Mouse (Mus musculus): ENCODE measurements at regions not wholly inside any gene's neighbourhood (a gene's known extent, or its start where the extent isn't known, plus 50 kb on each side); places are given as distances from the start of the nearest gene placed in this dataset.
A peak's percentile ranks its signal among the peaks of the same experiment; 100 is the strongest.

DNA sequence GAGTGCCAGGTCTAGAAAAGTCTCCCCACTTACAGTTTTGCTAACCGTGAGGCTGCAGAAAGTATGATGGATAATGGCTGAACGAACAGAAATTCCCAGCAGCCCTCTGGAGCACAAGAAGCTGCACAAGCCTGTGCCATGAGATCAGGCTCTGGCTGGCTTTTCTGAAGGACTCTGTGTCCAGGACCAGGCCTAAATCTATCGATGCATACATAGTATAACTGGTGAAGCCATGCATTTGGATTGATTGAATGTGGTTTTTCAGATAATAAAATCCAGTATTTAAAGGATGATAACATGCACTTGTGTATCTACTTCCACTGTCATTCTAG is 356.1 kb downstream of the Eipr1 start:
- TF ChIP-seq POLR2A (IDR thresholded peaks at IDR 0.05; ENCODE audit: extremely low read depth, insufficient read depth, low read length) (no peak), CTCF (IDR thresholded peaks at IDR 0.05; ENCODE audit: low read depth, low read length) (no peak)
- Histone ChIP-seq H3K36me3 (ENCODE audit: control insufficient read depth, insufficient read depth, low read length) (no peaks in the 10 kb centered on the region), H3K27ac (replicated peaks; ENCODE audit: insufficient read depth, low read depth, low read length) (no peak overlapping the region), H3K4me3 (ENCODE audit: insufficient read depth, low read depth, low read length) (no peak overlapping the region), H3K9ac (ENCODE audit: low read depth, low read length) (no peak overlapping the region), H3K79me2 (ENCODE audit: control insufficient read depth, insufficient read depth, low read length) (no peaks in the 10 kb centered on the region), H3K27me3 (ENCODE audit: control insufficient read depth, insufficient read depth, low read length) (no peaks in the 10 kb centered on the region), H3K4me1 (ENCODE audit: control insufficient read depth, insufficient read depth, low read length) (peaks cover 1% of the 10 kb centered on the region)
- 81% methylated on average over 3 of the region's 3 CpGs for WGBS
- no peak for DNase-seq (ENCODE audit: extremely low read depth, low read depth, low spot score)

- TF ChIP-seq POLR2A (IDR thresholded peaks at IDR 0.05; ENCODE audit: extremely low read depth, insufficient read depth, low read length) (no peak), CTCF (IDR thresholded peaks at IDR 0.05; ENCODE audit: low read depth, low read length) (no peak)
- H3K4me3 ChIP-seq (ENCODE audit: insufficient read depth, low read depth, low read length), result no peak overlapping the region
- H3K27me3 ChIP-seq (ENCODE audit: control insufficient read depth, insufficient read depth, low read length), result no peaks in the 10 kb centered on the region
- H3K9ac ChIP-seq (ENCODE audit: low read depth, low read length), result no peak overlapping the region
- 80% methylated on average over 2 of the region's 2 CpGs for WGBS
- H3K27ac ChIP-seq (replicated peaks; ENCODE audit: insufficient read depth, low read depth, low read length), result no peak overlapping the region
- no peaks in the 10 kb centered on the region for H3K79me2 ChIP-seq (ENCODE audit: control insufficient read depth, insufficient read depth, low read length)
- DNase-seq (ENCODE audit: extremely low read depth, low read depth, low spot score), result no peak
- H3K36me3 ChIP-seq (ENCODE audit: control insufficient read depth, insufficient read depth, low read length), result no peaks in the 10 kb centered on the region
- H3K4me1 ChIP-seq (ENCODE audit: control insufficient read depth, insufficient read depth, low read length), result no peaks in the 10 kb centered on the region
These were observed 366.7 kb downstream of the Eipr1 start for GRCm38 (mm10) chr12:29118336-29118735.

GRCm38 (mm10) chr12:29121159-29121558 is 369.6 kb downstream of the Eipr1 start:
- Histone ChIP-seq H3K27ac (replicated peaks; ENCODE audit: insufficient read depth, low read depth, low read length) (no peak overlapping the region), H3K27me3 (ENCODE audit: control insufficient read depth, insufficient read depth, low read length) (no peaks in the 10 kb centered on the region), H3K4me1 (ENCODE audit: control insufficient read depth, insufficient read depth, low read length) (no peaks in the 10 kb centered on the region), H3K9ac (ENCODE audit: low read depth, low read length) (no peak overlapping the region), H3K36me3 (ENCODE audit: control insufficient read depth, insufficient read depth, low read length) (no peaks in the 10 kb centered on the region), H3K4me3 (ENCODE audit: insufficient read depth, low read depth, low read length) (no peak overlapping the region), H3K79me2 (ENCODE audit: control insufficient read depth, insufficient read depth, low read length) (no peaks in the 10 kb centered on the region)
- WGBS, result 93% methylated on average over 2 of the region's 2 CpGs
- TF ChIP-seq CTCF (IDR thresholded peaks at IDR 0.05; ENCODE audit: low read depth, low read length) (no peak), POLR2A (IDR thresholded peaks at IDR 0.05; ENCODE audit: extremely low read depth, insufficient read depth, low read length) (no peak)
- no peak for DNase-seq (ENCODE audit: extremely low read depth, low read depth, low spot score)

DNA sequence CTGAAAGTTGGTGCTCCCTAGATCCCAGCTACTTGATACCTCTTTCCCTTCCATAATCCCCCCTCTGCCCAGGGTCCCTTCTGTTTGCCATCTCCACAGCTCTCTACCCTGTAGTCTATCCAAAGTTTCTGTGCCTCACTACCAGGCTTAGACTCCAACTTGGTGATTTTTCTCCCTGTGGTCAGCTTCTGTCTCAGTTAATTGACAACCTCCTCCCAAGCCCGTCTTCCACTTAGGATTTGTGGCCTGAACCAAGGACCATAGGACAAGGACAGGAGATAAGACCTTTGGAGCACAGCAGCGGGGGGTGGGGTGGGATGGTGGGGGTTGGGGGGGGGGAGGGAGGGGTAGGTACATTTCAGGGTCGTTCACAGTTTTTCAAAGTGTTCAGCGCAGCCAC is 371.3 kb downstream of the Eipr1 start:
- 67% methylated on average over 4 of the region's 4 CpGs for WGBS
- DNase-seq (ENCODE audit: extremely low read depth, low read depth, low spot score), result no peak
- no peaks in the 10 kb centered on the region for H3K4me1 ChIP-seq (ENCODE audit: control insufficient read depth, insufficient read depth, low read length)
- no peaks in the 10 kb centered on the region for H3K36me3 ChIP-seq (ENCODE audit: control insufficient read depth, insufficient read depth, low read length)
- no peak overlapping the region for H3K27ac ChIP-seq (replicated peaks; ENCODE audit: insufficient read depth, low read depth, low read length)
- no peak overlapping the region for H3K4me3 ChIP-seq (ENCODE audit: insufficient read depth, low read depth, low read length)
- TF ChIP-seq POLR2A (IDR thresholded peaks at IDR 0.05; ENCODE audit: extremely low read depth, insufficient read depth, low read length) (no peak), CTCF (IDR thresholded peaks at IDR 0.05; ENCODE audit: low read depth, low read length) (no peak)
- no peaks in the 10 kb centered on the region for H3K79me2 ChIP-seq (ENCODE audit: control insufficient read depth, insufficient read depth, low read length)
- no peak overlapping the region for H3K9ac ChIP-seq (ENCODE audit: low read depth, low read length)
- H3K27me3 ChIP-seq (ENCODE audit: control insufficient read depth, insufficient read depth, low read length), result no peaks in the 10 kb centered on the region

GRCm38 (mm10) chr12:29124079-29124668 is 372.6 kb downstream of the Eipr1 start:
- Histone ChIP-seq H3K27ac (replicated peaks; ENCODE audit: insufficient read depth, low read depth, low read length) (no peak overlapping the region), H3K9ac (ENCODE audit: low read depth, low read length) (no peak overlapping the region), H3K27me3 (ENCODE audit: control insufficient read depth, insufficient read depth, low read length) (no peaks in the 10 kb centered on the region), H3K36me3 (ENCODE audit: control insufficient read depth, insufficient read depth, low read length) (no peaks in the 10 kb centered on the region), H3K4me3 (ENCODE audit: insufficient read depth, low read depth, low read length) (no peak overlapping the region), H3K79me2 (ENCODE audit: control insufficient read depth, insufficient read depth, low read length) (no peaks in the 10 kb centered on the region), H3K4me1 (ENCODE audit: control insufficient read depth, insufficient read depth, low read length) (no peaks in the 10 kb centered on the region)
- 76% methylated on average over 7 of the region's 7 CpGs for WGBS
- TF ChIP-seq POLR2A (IDR thresholded peaks at IDR 0.05; ENCODE audit: extremely low read depth, insufficient read depth, low read length), result no peak
- no peak for TF ChIP-seq CTCF (IDR thresholded peaks at IDR 0.05; ENCODE audit: low read depth, low read length)
- no peak for DNase-seq (ENCODE audit: extremely low read depth, low read depth, low spot score)

GRCm38 (mm10) chr12:29128844-29129243 is 377.2 kb downstream of the Eipr1 start:
- DNase-seq (ENCODE audit: extremely low read depth, low read depth, low spot score), result no peak
- Histone ChIP-seq H3K4me1 (ENCODE audit: control insufficient read depth, insufficient read depth, low read length) (no peaks in the 10 kb centered on the region), H3K27me3 (ENCODE audit: control insufficient read depth, insufficient read depth, low read length) (no peaks in the 10 kb centered on the region), H3K36me3 (ENCODE audit: control insufficient read depth, insufficient read depth, low read length) (no peaks in the 10 kb centered on the region), H3K4me3 (ENCODE audit: insufficient read depth, low read depth, low read length) (no peak overlapping the region), H3K9ac (ENCODE audit: low read depth, low read length) (no peak overlapping the region), H3K27ac (replicated peaks; ENCODE audit: insufficient read depth, low read depth, low read length) (no peak overlapping the region), H3K79me2 (ENCODE audit: control insufficient read depth, insufficient read depth, low read length) (no peaks in the 10 kb centered on the region)
- WGBS, result 48% methylated on average over 10 of the region's 10 CpGs
- TF ChIP-seq CTCF (IDR thresholded peaks at IDR 0.05; ENCODE audit: low read depth, low read length) (peak; percentile 54), POLR2A (IDR thresholded peaks at IDR 0.05; ENCODE audit: extremely low read depth, insufficient read depth, low read length) (no peak)

Measured in liver, adult 2 months (tissue).